Mouse (Mus musculus) kidney, embryonic 15.5 days (tissue): ENCODE data around the gene F2rl1. TPM values are rescaled to one million over a fixed set of nuclear protein-coding genes. Genes with fewer than 3 reads are reported as not detected.

Experiments
- ATAC-seq: fragments of 200-750 bp; cut with Nextera tagmentation; replicated peaks from 2 replicates; pipeline ENCODE4 v1.8.0; 2017; ENCODE audit warnings: moderate TSS enrichment; ENCODE audit not compliant: low FRiP score
- H3K27ac ChIP-seq: fragments of 300-500 bp; sonication (generic); 2 replicates; pipeline ENCODE4 v1.5.1; 2015; ENCODE audit warnings: mild to moderate bottlenecking, inconsistent platforms
- H3K27me3 ChIP-seq: fragments of 300-500 bp; sonication (generic); 2 replicates; pipeline ENCODE4 v1.6.1; 2015; ENCODE audit warnings: inconsistent platforms
- H3K36me3 ChIP-seq: fragments of 300-500 bp; sonication (generic); 2 replicates; pipeline ENCODE4 v1.6.1; 2015; ENCODE audit warnings: inconsistent platforms
- H3K4me1 ChIP-seq: fragments of 300-500 bp; sonication (generic); 2 replicates; pipeline ENCODE4 v1.6.1; 2015; ENCODE audit warnings: inconsistent platforms
- H3K4me2 ChIP-seq: fragments of 300-500 bp; sonication (generic); 2 replicates; pipeline ENCODE4 v1.6.1; 2015; ENCODE audit warnings: moderate library complexity, mild to moderate bottlenecking, inconsistent platforms
- H3K4me3 ChIP-seq: fragments of 300-500 bp; sonication (generic); replicated peaks from 2 replicates; pipeline ENCODE4 v1.5.1; 2015; ENCODE audit warnings: mild to moderate bottlenecking, inconsistent platforms
- H3K9ac ChIP-seq: fragments of 300-500 bp; sonication (generic); 2 replicates; pipeline ENCODE4 v1.6.1; 2015; ENCODE audit warnings: mild to moderate bottlenecking, inconsistent platforms
- H3K9me3 ChIP-seq: fragments of 300-500 bp; sonication (generic); replicated peaks from 2 replicates; pipeline ENCODE4 v1.6.1; 2016; ENCODE audit warnings: inconsistent platforms
- WGBS: fragments of 180-500 bp; shearing (Covaris S2); methylation state at CpG from one replicate; pipeline ENCODE4 v1.1.7; 2015; ENCODE audit warnings: mixed read lengths; 5-methylcytosine and 5-hydroxymethylcytosine counted together
- polyA plus RNA-seq: library from polyadenylated mRNA; unstranded; fragments of >200 nt; fragmentation: Nextera tagmentation; extraction: Ambion mirVana; gene quantifications from 2 replicates; pipeline ENCODE4 v1.2.1, GENCODE M21; 2015

F2rl1 gene
- polyA plus RNA-seq, 1 experiment from 2014 or later: 7.8 TPM

GRCm38 (mm10) chr13:95491327-95491726 is 33.7 kb downstream of the F2rl1 start:
- H3K4me1 ChIP-seq: peaks cover 12% of the 10 kb centered on the region
- no peak overlapping the region for H3K4me2 ChIP-seq
- no peaks in the 10 kb centered on the region for H3K36me3 ChIP-seq
- no peaks in the 10 kb centered on the region for H3K9me3 ChIP-seq
- no peak overlapping the region for H3K4me3 ChIP-seq
- no peak overlapping the region for H3K9ac ChIP-seq
- ATAC-seq: no peak
- WGBS: 77% methylated on average over 11 of the region's 11 CpGs
- H3K27ac ChIP-seq: no peak overlapping the region
- no peaks in the 10 kb centered on the region for H3K27me3 ChIP-seq

- Histone ChIP-seq H3K27me3 (0 out of 2 replicates have a peak, but pooled peaks cover 4% of the 10 kb centered on the region), H3K4me2 (no peak overlapping the region), H3K4me3 (no peak overlapping the region), H3K9ac (no peak overlapping the region), H3K27ac (no peak overlapping the region), H3K4me1 (no peaks in the 10 kb centered on the region), H3K36me3 (no peaks in the 10 kb centered on the region), H3K9me3 (no peaks in the 10 kb centered on the region)
- ATAC-seq: no peak
- WGBS: 53% methylated on average over 5 of the region's 5 CpGs
These were observed 40.4 kb downstream of the F2rl1 start for GRCm38 (mm10) chr13:95484664-95485063.

GRCm38 (mm10) chr13:95481428-95481827 is 43.6 kb downstream of the F2rl1 start:
- H3K4me2 ChIP-seq: no peak overlapping the region
- 13% methylated on average over 4 of the region's 4 CpGs for WGBS
- H3K9me3 ChIP-seq: no peaks in the 10 kb centered on the region
- H3K36me3 ChIP-seq: no peaks in the 10 kb centered on the region
- H3K27me3 ChIP-seq: 0 out of 2 replicates have a peak, but pooled peaks cover 4% of the 10 kb centered on the region
- no peak overlapping the region for H3K9ac ChIP-seq
- ATAC-seq: no peak
- H3K4me1 ChIP-seq: no peaks in the 10 kb centered on the region
- H3K4me3 ChIP-seq: no peak overlapping the region
- H3K27ac ChIP-seq: no peak overlapping the region

- no peak within 1 kb of the TSS for H3K27ac ChIP-seq
- H3K9me3 ChIP-seq: no peaks in the 10 kb centered on the region
- no peaks in the 10 kb centered on the region for H3K4me1 ChIP-seq
- 88% methylated on average over 21 of the region's 21 CpGs for WGBS
- H3K27me3 ChIP-seq: 0 out of 2 replicates have a peak, but pooled peaks cover 4% of the 10 kb centered on the region
- H3K36me3 ChIP-seq: no peaks in the 10 kb centered on the region
- H3K4me3 ChIP-seq: no peak within 1 kb of the TSS
- no peak for ATAC-seq
- no peak within 1 kb of the TSS for H3K9ac ChIP-seq
- no peak within 1 kb of the TSS for H3K4me2 ChIP-seq
These were observed 46.2 kb downstream of the F2rl1 start, which contains the start of gene S100z for GRCm38 (mm10) chr13:95478671-95479413. S100z (minus strand) TSS chr13:95478721.

- WGBS: 80% methylated on average over 6 of the region's 6 CpGs
- ATAC-seq: no peak
- no peak overlapping the region for H3K4me2 ChIP-seq
These were observed 47.9 kb downstream of the F2rl1 start for GRCm38 (mm10) chr13:95477173-95477572.

GRCm38 (mm10) chr13:95475124-95475523 is 49.9 kb downstream of the F2rl1 start:
- Histone ChIP-seq H3K9ac (no peak overlapping the region), H3K27me3 (no peaks in the 10 kb centered on the region), H3K4me1 (no peaks in the 10 kb centered on the region), H3K36me3 (no peaks in the 10 kb centered on the region), H3K4me2 (no peak overlapping the region), H3K27ac (no peak overlapping the region), H3K4me3 (no peak overlapping the region), H3K9me3 (no peaks in the 10 kb centered on the region)
- no peak for ATAC-seq
- whole genome bisulfite sequencing: 73% methylated on average over 7 of the region's 7 CpGs

More at GRCm38 (mm10) chr13:95477173-95477572, 47.9 kb downstream of the F2rl1 start:
- H3K27ac ChIP-seq: no peak overlapping the region
- no peaks in the 10 kb centered on the region for H3K27me3 ChIP-seq
- H3K4me1 ChIP-seq: no peaks in the 10 kb centered on the region
- H3K9me3 ChIP-seq: no peaks in the 10 kb centered on the region
- H3K9ac ChIP-seq: no peak overlapping the region
- H3K4me3 ChIP-seq: no peak overlapping the region
- H3K36me3 ChIP-seq: no peaks in the 10 kb centered on the region

GRCm38 (mm10) chr13:95474294-95474693 is 50.7 kb downstream of the F2rl1 start:
- no peak overlapping the region for H3K27ac ChIP-seq
- H3K9me3 ChIP-seq: no peaks in the 10 kb centered on the region
- no peak overlapping the region for H3K4me2 ChIP-seq
- H3K9ac ChIP-seq: no peak overlapping the region
- no peaks in the 10 kb centered on the region for H3K27me3 ChIP-seq
- no peak overlapping the region for H3K4me3 ChIP-seq
- no peak for ATAC-seq
- 84% methylated on average over 3 of the region's 3 CpGs for WGBS
- no peaks in the 10 kb centered on the region for H3K4me1 ChIP-seq
- no peaks in the 10 kb centered on the region for H3K36me3 ChIP-seq

- no peaks in the 10 kb centered on the region for H3K36me3 ChIP-seq
- no peaks in the 10 kb centered on the region for H3K4me1 ChIP-seq
- H3K4me2 ChIP-seq: no peak overlapping the region
- no peak overlapping the region for H3K27ac ChIP-seq
- WGBS: 82% methylated on average over 2 of the region's 2 CpGs
- no peak overlapping the region for H3K4me3 ChIP-seq
- no peaks in the 10 kb centered on the region for H3K9me3 ChIP-seq
- no peak for ATAC-seq
- H3K27me3 ChIP-seq: no peaks in the 10 kb centered on the region
- no peak overlapping the region for H3K9ac ChIP-seq
These were observed 54.1 kb downstream of the F2rl1 start for GRCm38 (mm10) chr13:95470970-95471369.

Other genes with a start within 250 kb of the F2rl1 start
- 77.8 and 84.1 TPM in 2 replicates for gene Zbed3, start 201.6 kb downstream of the F2rl1 start, polyA plus RNA-seq
- gene Aggf1, start 149.9 kb downstream of the F2rl1 start, polyA plus RNA-seq: 35.9 and 37.4 TPM in 2 replicates
- gene Crhbp, start 80.3 kb downstream of the F2rl1 start, polyA plus RNA-seq: 0.34 TPM in 1 of 2 replicates, not detected in the other
- gene S100z, start 46.5 kb downstream of the F2rl1 start, polyA plus RNA-seq: not detected in 2 replicates
- 126 TPM in 2 replicates for gene F2r, start 93.3 kb upstream of the F2rl1 start, polyA plus RNA-seq
- gene F2rl2, start 171.6 kb upstream of the F2rl1 start, polyA plus RNA-seq: 0.30 and 0.52 TPM in 2 replicates